Mouse (Mus musculus) hindbrain, postnatal 0 days (tissue): ENCODE data around the gene Ggt7. TPM values are rescaled to one million over a fixed set of nuclear protein-coding genes. Genes with fewer than 3 reads are reported as not detected.

Experiments
- ATAC-seq: fragments of 200-750 bp; cut with Nextera tagmentation; 2 replicates; pipeline ENCODE4 v1.8.0; 2017; ENCODE audit warnings: mild to moderate bottlenecking, moderate TSS enrichment, moderate library complexity
- DNase-seq: peaks from one replicate; pipeline ENCODE4 v3.0.0-alpha.2; 2015; ENCODE audit warnings: low spot score
- H3K27ac ChIP-seq: fragments of 300-500 bp; sonication (generic); 2 replicates; pipeline ENCODE4 v1.5.1; 2014; ENCODE audit warnings: mild to moderate bottlenecking
- H3K27me3 ChIP-seq: fragments of 300-500 bp; sonication (generic); 2 replicates; pipeline ENCODE4 v1.6.1; 2014; ENCODE audit warnings: low read length, mixed read lengths; ENCODE audit not compliant: insufficient read depth
- H3K36me3 ChIP-seq: fragments of 300-500 bp; sonication (generic); 2 replicates; pipeline ENCODE4 v1.6.1; 2014; ENCODE audit warnings: low read length, mixed read lengths; ENCODE audit not compliant: insufficient read depth
- H3K4me1 ChIP-seq: fragments of 300-500 bp; sonication (generic); 2 replicates; pipeline ENCODE4 v1.6.1; 2014; ENCODE audit warnings: antibody characterized with exemption, low read length, mixed read lengths; ENCODE audit not compliant: insufficient read depth
- H3K4me2 ChIP-seq: fragments of 300-500 bp; sonication (generic); 2 replicates; pipeline ENCODE4 v1.6.1; 2014; ENCODE audit warnings: low read depth, mild to moderate bottlenecking, low read length, moderate library complexity, mixed read lengths
- H3K4me3 ChIP-seq: fragments of 300-500 bp; sonication (generic); 2 replicates; pipeline ENCODE4 v1.5.1; 2014; ENCODE audit warnings: low read length
- H3K9ac ChIP-seq: fragments of 300-500 bp; sonication (generic); replicated peaks from 2 replicates; pipeline ENCODE4 v1.6.1; 2014; ENCODE audit warnings: mild to moderate bottlenecking, low read length, moderate library complexity, mixed read lengths
- H3K9me3 ChIP-seq: fragments of 300-500 bp; sonication (generic); 2 replicates; pipeline ENCODE4 v1.6.1; 2016; ENCODE audit warnings: low read length, mixed read lengths
- CTCF ChIP-seq: IDR thresholded peaks from 2 replicates; pipeline ENCODE4 v1.5.1; 2016; ENCODE audit warnings: antibody characterized with exemption, control low read depth, low read depth
- WGBS: fragments of 180-500 bp; shearing (Covaris S2); extraction: QIAGEN DNeasy Blood & Tissue Kit; methylation state at CpG from one replicate; pipeline ENCODE4 v1.1.7; 2014; 5-methylcytosine and 5-hydroxymethylcytosine counted together
- polyA plus RNA-seq: library from polyadenylated mRNA; unstranded; fragments of >200 nt; fragmentation: Nextera tagmentation; extraction: Ambion mirVana; gene quantifications from 2 replicates; pipeline ENCODE4 v1.2.1, GENCODE M21; 2015
- total RNA-seq: library from RNA; depleted of rRNA; stranded (reverse); fragments of >200 nt; gene quantifications from 2 replicates; pipeline ENCODE4 v1.2.3, GENCODE M21; 2014

Gene Ggt7
- total and polyA plus RNA-seq, 2 experiments from 2014 or later = 104 to 201 TPM

DNA sequence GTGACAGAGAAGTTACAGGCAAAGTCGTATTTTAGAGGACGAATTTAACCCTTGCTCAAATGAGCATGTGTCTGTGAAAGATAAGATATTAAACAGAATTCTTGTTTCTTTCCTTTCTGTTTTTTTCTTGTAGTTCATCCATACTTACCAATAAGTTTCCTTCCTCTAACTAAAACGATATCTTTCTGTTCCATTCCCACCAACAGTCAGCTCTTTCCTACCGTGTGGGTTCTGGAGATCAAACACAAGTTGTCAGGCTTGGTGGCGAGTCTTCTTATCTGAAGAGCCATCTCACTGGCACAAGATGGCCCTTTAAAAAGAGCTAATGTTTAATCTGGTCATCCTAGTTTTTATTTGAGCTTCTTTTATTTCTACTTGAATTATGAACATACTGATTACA is 9.3 kb upstream of the Ggt7 start:
- 85% methylated on average over 5 of the region's 5 CpGs for WGBS
- H3K27me3 ChIP-seq = no peaks in the 10 kb centered on the region
- no peak overlapping the region for H3K4me2 ChIP-seq
- DNase-seq = no peak
- H3K9me3 ChIP-seq = no peaks in the 10 kb centered on the region
- H3K4me1 ChIP-seq = no peaks in the 10 kb centered on the region
- no peak for ATAC-seq
- no peak overlapping the region for H3K4me3 ChIP-seq
- H3K36me3 ChIP-seq = no peaks in the 10 kb centered on the region
- H3K9ac ChIP-seq = no peak overlapping the region
- no peak overlapping the region for H3K27ac ChIP-seq
- no peak for TF ChIP-seq CTCF

DNA sequence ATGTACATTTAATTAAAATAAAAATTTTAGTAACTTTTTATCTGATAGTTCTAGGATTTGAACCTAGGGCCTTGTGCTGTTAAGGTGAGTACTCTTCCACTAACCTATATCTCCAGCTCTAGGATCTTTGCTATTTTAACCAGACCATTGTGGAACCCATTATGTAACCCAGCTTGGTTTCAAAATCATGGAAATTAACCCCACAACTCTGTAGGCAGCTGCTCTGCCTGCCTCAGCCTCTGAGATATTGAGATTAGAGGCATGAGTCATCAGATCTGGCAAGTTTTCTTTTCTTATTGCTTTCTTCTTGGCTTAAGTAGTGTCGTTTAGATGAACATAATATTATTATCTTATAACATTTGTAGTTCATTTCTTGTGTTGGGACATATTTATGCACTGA is 6.3 kb upstream of the Ggt7 start:
- Histone ChIP-seq H3K9ac (no peak overlapping the region), H3K36me3 (no peaks in the 10 kb centered on the region), H3K4me3 (no peak overlapping the region), H3K27me3 (no peaks in the 10 kb centered on the region), H3K4me2 (no peak overlapping the region), H3K27ac (no peak overlapping the region), H3K9me3 (no peaks in the 10 kb centered on the region), H3K4me1 (no peaks in the 10 kb centered on the region)
- no peak for TF ChIP-seq CTCF
- 67% methylated on average over 1 of the region's 1 CpGs for WGBS
- ATAC-seq = no peak
- no peak for DNase-seq

DNA sequence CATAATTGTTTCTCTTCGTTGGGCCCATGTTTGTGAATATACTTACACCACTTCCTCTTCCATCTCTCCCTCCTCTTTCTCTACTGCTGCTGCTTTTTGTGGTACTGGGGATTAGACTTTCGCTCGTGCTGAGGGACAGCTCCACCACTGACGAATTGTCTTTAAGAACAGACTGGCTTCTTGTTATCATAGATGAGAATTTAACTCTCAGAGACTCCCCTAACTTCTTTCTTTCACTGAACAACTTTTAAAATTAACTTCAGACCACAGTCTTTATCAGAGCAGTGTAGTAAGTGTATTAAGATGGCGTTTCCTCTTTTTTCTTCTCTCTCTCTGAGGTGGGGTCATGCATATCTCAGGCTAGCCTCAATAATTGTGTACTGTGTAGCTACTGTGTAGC is 5.7 kb upstream of the Ggt7 start:
- Histone ChIP-seq H3K4me2 (no peak overlapping the region), H3K4me1 (no peaks in the 10 kb centered on the region), H3K36me3 (no peaks in the 10 kb centered on the region), H3K27me3 (no peaks in the 10 kb centered on the region), H3K9ac (no peak overlapping the region), H3K4me3 (no peak overlapping the region), H3K9me3 (no peaks in the 10 kb centered on the region), H3K27ac (no peak overlapping the region)
- DNase-seq (no peak), ATAC-seq (no peak)
- no peak for TF ChIP-seq CTCF
- 67% methylated on average over 5 of the region's 5 CpGs for WGBS

DNA sequence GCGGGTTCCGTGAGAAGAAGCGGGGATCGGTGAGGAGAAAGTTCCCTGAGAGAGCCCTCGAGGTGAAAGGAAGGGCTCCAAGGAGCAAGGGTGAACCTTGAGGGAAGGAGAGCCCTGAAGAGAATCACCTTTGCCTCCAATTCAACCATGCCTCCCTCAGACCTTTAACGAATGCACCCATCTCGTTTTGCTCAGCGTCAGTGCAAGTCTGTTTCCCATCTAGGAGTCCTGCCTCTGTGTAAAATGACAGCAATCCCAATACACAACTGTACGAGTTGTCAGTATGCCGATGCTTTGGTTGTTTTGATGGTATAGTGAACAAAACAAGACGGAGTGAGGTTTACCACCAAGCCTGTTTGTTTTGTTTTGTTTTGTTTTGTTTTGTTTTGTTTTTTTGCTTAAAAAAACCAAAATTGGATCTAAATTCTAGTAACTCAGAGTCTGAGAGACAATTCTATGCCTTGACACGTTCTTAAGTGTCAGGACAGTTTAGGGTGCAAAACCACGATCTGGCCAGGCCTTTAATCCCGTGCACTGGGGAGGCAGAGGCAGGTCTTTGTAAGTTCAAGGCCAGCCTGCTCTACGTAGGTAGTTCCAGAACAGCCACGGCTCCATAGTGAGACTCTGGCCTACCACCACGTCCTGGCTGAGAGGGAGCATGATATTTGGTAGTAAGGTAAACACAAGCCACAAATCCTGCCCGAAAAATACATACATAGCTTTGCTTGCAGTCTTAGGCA is 664 bp upstream of the Ggt7 start:
- H3K4me2 ChIP-seq = peak overlapping the region; percentile 91
- no peaks in the 10 kb centered on the region for H3K36me3 ChIP-seq
- no peak for DNase-seq
- no peak for ATAC-seq
- H3K4me3 ChIP-seq = peak overlapping the region; percentile 75
- peaks cover 3% of the 10 kb centered on the region; the same call in 1 of the 2 replicates for H3K4me1 ChIP-seq
- no peak for TF ChIP-seq CTCF
- no peaks in the 10 kb centered on the region for H3K27me3 ChIP-seq
- H3K9me3 ChIP-seq = no peaks in the 10 kb centered on the region
- H3K9ac ChIP-seq = peak overlapping the region; percentile 68
- 25% methylated on average over 18 of the region's 18 CpGs for whole genome bisulfite sequencing
- H3K27ac ChIP-seq = peak overlapping the region; percentile 81

GRCm38 (mm10) chr2:155515941-155516340 is 2.1 kb downstream of the Ggt7 start:
- H3K4me2 ChIP-seq = no peak overlapping the region
- WGBS = 9% methylated on average over 1 of the region's 1 CpGs
- H3K9ac ChIP-seq = no peak overlapping the region
- H3K27me3 ChIP-seq = no peaks in the 10 kb centered on the region
- H3K4me1 ChIP-seq = peaks cover 9% of the 10 kb centered on the region; the same call in 1 of the 2 replicates
- H3K27ac ChIP-seq = no peak overlapping the region
- ATAC-seq = no peak
- no peaks in the 10 kb centered on the region for H3K36me3 ChIP-seq
- TF ChIP-seq CTCF = peak; percentile 98
- no peak overlapping the region for H3K4me3 ChIP-seq
- no peaks in the 10 kb centered on the region for H3K9me3 ChIP-seq
- peak; percentile 82 for DNase-seq

DNA sequence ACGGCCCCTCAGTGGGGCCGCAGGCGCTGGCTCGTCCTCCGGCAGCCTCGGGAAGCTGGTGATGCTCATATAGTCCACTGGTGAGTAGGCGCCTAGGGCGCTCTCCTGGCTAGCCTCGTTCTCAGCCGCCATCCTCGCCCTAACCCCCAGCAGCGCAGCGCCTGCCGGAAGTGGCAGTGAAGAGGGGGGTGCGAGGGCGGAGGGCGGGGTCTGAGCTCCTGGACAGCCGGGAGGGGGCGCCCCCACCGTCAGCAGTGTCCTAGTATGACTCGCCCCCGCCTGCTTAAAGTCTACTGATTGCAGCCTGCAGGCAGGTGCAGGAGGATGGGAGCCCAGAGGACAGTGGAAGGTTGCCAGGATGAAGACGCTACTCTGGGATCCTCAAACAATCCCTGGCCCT is 3.4 kb downstream of the Ggt7 start:
- peak; percentile 31 for ATAC-seq
- WGBS = under 1% methylated on average over 22 of the region's 23 CpGs
- H3K27ac ChIP-seq = peak overlapping the region; percentile 85

GRCm38 (mm10) chr2:155513543-155513942 is 4.5 kb downstream of the Ggt7 start:
- H3K27ac ChIP-seq = peak overlapping the region; percentile 85
- H3K4me3 ChIP-seq = peak overlapping the region; percentile 75
- H3K9me3 ChIP-seq = no peaks in the 10 kb centered on the region
- ATAC-seq (no peak), DNase-seq (peak; percentile 68)
- H3K9ac ChIP-seq = peak overlapping the region; percentile 83
- peaks cover 9% of the 10 kb centered on the region; the same call in 1 of the 2 replicates for H3K4me1 ChIP-seq
- peak overlapping the region; percentile 81 for H3K4me2 ChIP-seq
- H3K36me3 ChIP-seq = no peaks in the 10 kb centered on the region
- H3K27me3 ChIP-seq = no peaks in the 10 kb centered on the region
- 53% methylated on average over 5 of the region's 5 CpGs for WGBS
- no peak; the same call in 1 of the 2 replicates for TF ChIP-seq CTCF

More for the DNA sequence above, 3.4 kb downstream of the Ggt7 start:
- TF ChIP-seq CTCF = peak; percentile 59
- Histone ChIP-seq H3K9ac (peak overlapping the region; percentile 83), H3K4me1 (peaks cover 9% of the 10 kb centered on the region; the same call in 1 of the 2 replicates), H3K9me3 (no peaks in the 10 kb centered on the region), H3K36me3 (no peaks in the 10 kb centered on the region), H3K27me3 (no peaks in the 10 kb centered on the region), H3K4me2 (peak overlapping the region; percentile 81), H3K4me3 (peak overlapping the region; percentile 75)
- DNase-seq = peak; percentile 86
